Mouse (Mus musculus): ENCODE measurements around the gene Asl. TPM values are rescaled to one million over a fixed set of nuclear protein-coding genes. Genes with fewer than 3 reads are reported as not detected.

Asl gene
- 51.8 and 61.0 TPM in 2 replicates for polyA plus RNA-seq (2014; fragmentation: Nextera tagmentation; extraction: Ambion mirVana)

GRCm38 (mm10) chr5:130029142-130029897 lies at the start of gene Asl, which contains the start of gene Crcp:
Gene Asl (minus strand): TSS chr5:130029247.
Gene Crcp (plus strand): TSS chr5:130029290.
- peak; percentile 84 for DNase-seq (ENCODE audit: low spot score)
- no peaks in the 10 kb centered on the region for H3K36me3 ChIP-seq (ENCODE audit: control insufficient read depth, insufficient read depth, low read length)
- 1% methylated on average over 51 of the region's 51 CpGs for WGBS

GRCm38 (mm10) chr5:130078834-130079156 lies 49.7 kb upstream of the Asl start:
- peak overlapping the region; percentile 84 for H3K9ac ChIP-seq (ENCODE audit: low read depth, low read length)
- 50% methylated on average over 6 of the region's 6 CpGs for WGBS
- H3K9me3 ChIP-seq (ENCODE audit: control insufficient read depth, low read length) = peaks cover 3% of the 10 kb centered on the region; the same call in 1 of the 2 replicates
- peak; percentile 6; the same call in 1 of the 2 replicates for ATAC-seq (replicated peaks; ENCODE audit: low FRiP score)
- peak overlapping the region; percentile 86 for H3K4me2 ChIP-seq
- peak overlapping the region; percentile 76 for H3K4me3 ChIP-seq (ENCODE audit: low read depth, low read length)
- H3K27ac ChIP-seq (ENCODE audit: low read depth, low read length) = peak overlapping the region; percentile 26; the same call in 1 of the 2 replicates
- peaks cover 9% of the 10 kb centered on the region for H3K4me1 ChIP-seq (replicated peaks; ENCODE audit: control insufficient read depth, insufficient read depth, low read length)
- no peaks in the 10 kb centered on the region for H3K27me3 ChIP-seq (replicated peaks; ENCODE audit: control insufficient read depth, insufficient read depth, low read length)
- H3K36me3 ChIP-seq (ENCODE audit: control insufficient read depth, insufficient read depth, low read length) = 0 out of 2 replicates have a peak, but pooled peaks cover 2% of the 10 kb centered on the region
- DNase-seq (ENCODE audit: low spot score) = no peak

More at GRCm38 (mm10) chr5:130029142-130029897, at the start of gene Asl, which contains the start of gene Crcp:
- Histone ChIP-seq H3K27me3 (replicated peaks; ENCODE audit: control insufficient read depth, insufficient read depth, low read length) (no peaks in the 10 kb centered on the region; the same call in 1 of the 2 replicates), H3K4me2 (peak within 1 kb of the TSS; percentile 80), H3K27ac (ENCODE audit: low read depth, low read length) (peak within 1 kb of the TSS; percentile 82), H3K9ac (ENCODE audit: low read depth, low read length) (peak within 1 kb of the TSS; percentile 79), H3K4me3 (ENCODE audit: low read depth, low read length) (peak within 1 kb of the TSS; percentile 76), H3K4me1 (replicated peaks; ENCODE audit: control insufficient read depth, insufficient read depth, low read length) (peaks cover 18% of the 10 kb centered on the region), H3K9me3 (ENCODE audit: control insufficient read depth, low read length) (no peaks in the 10 kb centered on the region)
- ATAC-seq (replicated peaks; ENCODE audit: low FRiP score) = peak; percentile 81

GRCm38 (mm10) chr5:130078096-130078833 lies 49.2 kb upstream of the Asl start:
- Histone ChIP-seq H3K4me1 (replicated peaks; ENCODE audit: control insufficient read depth, insufficient read depth, low read length) (peaks cover 9% of the 10 kb centered on the region), H3K9ac (ENCODE audit: low read depth, low read length) (no peak overlapping the region; the same call in 1 of the 2 replicates), H3K36me3 (ENCODE audit: control insufficient read depth, insufficient read depth, low read length) (0 out of 2 replicates have a peak, but pooled peaks cover 2% of the 10 kb centered on the region), H3K4me2 (no peak overlapping the region; the same call in 1 of the 2 replicates), H3K27ac (ENCODE audit: low read depth, low read length) (peak overlapping the region; percentile 26; the same call in 1 of the 2 replicates), H3K9me3 (ENCODE audit: control insufficient read depth, low read length) (peaks cover 3% of the 10 kb centered on the region; the same call in 1 of the 2 replicates), H3K27me3 (replicated peaks; ENCODE audit: control insufficient read depth, insufficient read depth, low read length) (no peaks in the 10 kb centered on the region), H3K4me3 (ENCODE audit: low read depth, low read length) (no peak overlapping the region)
- ATAC-seq (replicated peaks; ENCODE audit: low FRiP score) = no peak
- no peak for DNase-seq (ENCODE audit: low spot score)
- WGBS = 65% methylated on average over 9 of the region's 9 CpGs

GRCm38 (mm10) chr5:130076396-130076795 lies 47.3 kb upstream of the Asl start:
- H3K4me1 ChIP-seq (replicated peaks; ENCODE audit: control insufficient read depth, insufficient read depth, low read length) = peaks cover 9% of the 10 kb centered on the region
- 67% methylated on average over 6 of the region's 6 CpGs for WGBS
- H3K36me3 ChIP-seq (ENCODE audit: control insufficient read depth, insufficient read depth, low read length) = no peaks in the 10 kb centered on the region
- no peak overlapping the region for H3K4me2 ChIP-seq
- H3K4me3 ChIP-seq (ENCODE audit: low read depth, low read length) = no peak overlapping the region
- no peak overlapping the region for H3K27ac ChIP-seq (ENCODE audit: low read depth, low read length)
- no peak for ATAC-seq (replicated peaks; ENCODE audit: low FRiP score)
- H3K9me3 ChIP-seq (ENCODE audit: control insufficient read depth, low read length) = peaks cover 2% of the 10 kb centered on the region; the same call in 1 of the 2 replicates
- H3K9ac ChIP-seq (ENCODE audit: low read depth, low read length) = no peak overlapping the region
- DNase-seq (ENCODE audit: low spot score) = no peak
- no peaks in the 10 kb centered on the region for H3K27me3 ChIP-seq (replicated peaks; ENCODE audit: control insufficient read depth, insufficient read depth, low read length)

GRCm38 (mm10) chr5:130074491-130074890 lies 45.4 kb upstream of the Asl start:
- Histone ChIP-seq H3K4me2 (no peak overlapping the region; the same call in 1 of the 2 replicates), H3K27me3 (replicated peaks; ENCODE audit: control insufficient read depth, insufficient read depth, low read length) (0 out of 2 replicates have a peak, but pooled peaks cover 2% of the 10 kb centered on the region), H3K9ac (ENCODE audit: low read depth, low read length) (no peak overlapping the region), H3K36me3 (ENCODE audit: control insufficient read depth, insufficient read depth, low read length) (no peaks in the 10 kb centered on the region), H3K4me3 (ENCODE audit: low read depth, low read length) (no peak overlapping the region), H3K27ac (ENCODE audit: low read depth, low read length) (0 out of 2 replicates have a peak overlapping the region, but pooled peaks have one; percentile 1), H3K9me3 (ENCODE audit: control insufficient read depth, low read length) (no peaks in the 10 kb centered on the region), H3K4me1 (replicated peaks; ENCODE audit: control insufficient read depth, insufficient read depth, low read length) (peaks cover 5% of the 10 kb centered on the region)
- 70% methylated on average over 6 of the region's 6 CpGs for WGBS
- ATAC-seq (replicated peaks; ENCODE audit: low FRiP score) (0 out of 2 replicates have a peak, but pooled peaks have one; percentile 24), DNase-seq (ENCODE audit: low spot score) (no peak)

GRCm38 (mm10) chr5:130073026-130073425 lies 44.0 kb upstream of the Asl start, which contains the start of gene Tpst1:
Gene Tpst1 (plus strand): TSS chr5:130073326.
- no peak within 1 kb of the TSS for H3K4me3 ChIP-seq (ENCODE audit: low read depth, low read length)
- DNase-seq (ENCODE audit: low spot score) (no peak), ATAC-seq (replicated peaks; ENCODE audit: low FRiP score) (no peak)
- no peak within 1 kb of the TSS for H3K27ac ChIP-seq (ENCODE audit: low read depth, low read length)
- H3K27me3 ChIP-seq (replicated peaks; ENCODE audit: control insufficient read depth, insufficient read depth, low read length) = 0 out of 2 replicates have a peak, but pooled peaks cover 2% of the 10 kb centered on the region
- no peak within 1 kb of the TSS for H3K4me2 ChIP-seq
- no peak within 1 kb of the TSS for H3K9ac ChIP-seq (ENCODE audit: low read depth, low read length)
- H3K9me3 ChIP-seq (ENCODE audit: control insufficient read depth, low read length) = peaks cover 3% of the 10 kb centered on the region; the same call in 1 of the 2 replicates
- no peaks in the 10 kb centered on the region for H3K36me3 ChIP-seq (ENCODE audit: control insufficient read depth, insufficient read depth, low read length)
- 83% methylated on average over 6 of the region's 6 CpGs for WGBS
- H3K4me1 ChIP-seq (replicated peaks; ENCODE audit: control insufficient read depth, insufficient read depth, low read length) = peaks cover 4% of the 10 kb centered on the region

- DNase-seq (ENCODE audit: low spot score) (no peak), ATAC-seq (replicated peaks; ENCODE audit: low FRiP score) (peak; percentile 87)
- H3K4me3 ChIP-seq (ENCODE audit: low read depth, low read length) = no peak overlapping the region
- peak overlapping the region; percentile 16 for H3K4me2 ChIP-seq
- H3K36me3 ChIP-seq (ENCODE audit: control insufficient read depth, insufficient read depth, low read length) = no peaks in the 10 kb centered on the region
- H3K27me3 ChIP-seq (replicated peaks; ENCODE audit: control insufficient read depth, insufficient read depth, low read length) = 0 out of 2 replicates have a peak, but pooled peaks cover 2% of the 10 kb centered on the region
- peak overlapping the region; percentile 5; the same call in 1 of the 2 replicates for H3K9ac ChIP-seq (ENCODE audit: low read depth, low read length)
- H3K4me1 ChIP-seq (replicated peaks; ENCODE audit: control insufficient read depth, insufficient read depth, low read length) = peaks cover 8% of the 10 kb centered on the region
- peaks cover 3% of the 10 kb centered on the region; the same call in 1 of the 2 replicates for H3K9me3 ChIP-seq (ENCODE audit: control insufficient read depth, low read length)
- WGBS = 46% methylated on average over 3 of the region's 3 CpGs
- H3K27ac ChIP-seq (ENCODE audit: low read depth, low read length) = no peak overlapping the region
These were observed 38.8 kb upstream of the Asl start for GRCm38 (mm10) chr5:130067841-130068264.

GRCm38 (mm10) chr5:130065579-130065978 lies 36.5 kb upstream of the Asl start:
- H3K9ac ChIP-seq (ENCODE audit: low read depth, low read length) = no peak overlapping the region
- WGBS = 88% methylated on average over 1 of the region's 1 CpGs
- ATAC-seq (replicated peaks; ENCODE audit: low FRiP score) = no peak
- peaks cover 3% of the 10 kb centered on the region; the same call in 1 of the 2 replicates for H3K9me3 ChIP-seq (ENCODE audit: control insufficient read depth, low read length)
- peaks cover 8% of the 10 kb centered on the region for H3K4me1 ChIP-seq (replicated peaks; ENCODE audit: control insufficient read depth, insufficient read depth, low read length)
- no peak overlapping the region for H3K4me2 ChIP-seq
- H3K4me3 ChIP-seq (ENCODE audit: low read depth, low read length) = no peak overlapping the region
- no peaks in the 10 kb centered on the region for H3K36me3 ChIP-seq (ENCODE audit: control insufficient read depth, insufficient read depth, low read length)
- no peak for DNase-seq (ENCODE audit: low spot score)
- H3K27me3 ChIP-seq (replicated peaks; ENCODE audit: control insufficient read depth, insufficient read depth, low read length) = 0 out of 2 replicates have a peak, but pooled peaks cover under 1% of the 10 kb centered on the region
- no peak overlapping the region for H3K27ac ChIP-seq (ENCODE audit: low read depth, low read length)

Data from liver, embryonic 11.5 days (tissue).